Mouse (Mus musculus) hindbrain, embryonic 10.5 days (tissue): ENCODE data around the gene Catsperd. TPM values are rescaled to one million over a fixed set of nuclear protein-coding genes. Genes with fewer than 3 reads are reported as not detected.

Source experiments
- DNase-seq: peaks from one replicate; pipeline ENCODE4 v3.0.0-alpha.2; 2017; ENCODE audit warnings: low spot score
- H3K27ac ChIP-seq: fragments of 300-500 bp; sonication (generic); 2 replicates; pipeline ENCODE4 v1.5.1; 2016; ENCODE audit warnings: mild to moderate bottlenecking, moderate library complexity
- H3K27me3 ChIP-seq: fragments of 300-500 bp; sonication (generic); 2 replicates; pipeline ENCODE4 v1.6.1; 2016; ENCODE audit warnings: mild to moderate bottlenecking; ENCODE audit not compliant: poor library complexity, insufficient read depth, severe bottlenecking
- H3K36me3 ChIP-seq: fragments of 300-500 bp; sonication (generic); 2 replicates; pipeline ENCODE4 v1.6.1; 2016; ENCODE audit warnings: mild to moderate bottlenecking, moderate library complexity
- H3K4me1 ChIP-seq: fragments of 300-500 bp; sonication (generic); replicated peaks from 2 replicates; pipeline ENCODE4 v1.6.1; 2016; ENCODE audit warnings: mild to moderate bottlenecking
- H3K4me3 ChIP-seq: fragments of 300-500 bp; sonication (generic); 2 replicates; pipeline ENCODE4 v1.5.1; 2016; ENCODE audit warnings: mild to moderate bottlenecking, moderate library complexity
- H3K9me3 ChIP-seq: fragments of 300-500 bp; sonication (generic); 2 replicates; pipeline ENCODE4 v1.6.1; 2016; ENCODE audit warnings: mild to moderate bottlenecking, moderate library complexity
- WGBS: fragments of 180-500 bp; shearing (Covaris S2); methylation state at CpG from one replicate; pipeline ENCODE4 v1.1.7; 2016; 5-methylcytosine and 5-hydroxymethylcytosine counted together
- polyA plus RNA-seq: library from polyadenylated mRNA; unstranded; fragments of >200 nt; fragmentation: Nextera tagmentation; extraction: Ambion mirVana; gene quantifications from 2 replicates; pipeline ENCODE4 v1.2.1, GENCODE M21; 2016

Catsperd gene
- polyA plus RNA-seq, 1 experiment from 2014 or later: 0.95 TPM

DNA sequence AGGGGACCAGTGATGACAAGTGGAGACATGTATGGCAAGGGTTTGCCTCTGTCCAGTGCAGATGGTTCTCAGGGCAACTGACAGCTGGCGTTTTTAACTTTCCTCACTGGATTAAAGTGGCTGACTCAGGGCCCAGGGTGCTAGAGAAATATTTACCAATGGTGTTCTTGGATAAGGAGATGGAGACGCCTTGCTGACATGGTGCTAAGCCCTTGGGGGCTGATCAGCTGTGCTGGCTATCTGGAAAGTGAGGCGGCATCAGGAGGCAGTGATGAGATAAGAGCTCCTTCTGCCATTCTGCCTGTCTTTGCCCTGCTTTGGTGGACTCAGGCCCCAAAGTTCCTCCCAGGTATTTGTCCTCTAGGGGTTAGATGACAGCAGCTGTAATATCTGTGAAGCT, 54.9 kb downstream of the Catsperd start:
- Histone ChIP-seq H3K9me3 (no peaks in the 10 kb centered on the region), H3K36me3 (peaks cover 97% of the 10 kb centered on the region), H3K27me3 (no peaks in the 10 kb centered on the region), H3K4me3 (no peak overlapping the region), H3K4me1 (no peaks in the 10 kb centered on the region), H3K27ac (no peak overlapping the region)
- DNase-seq: no peak
- WGBS: 85% methylated on average over 3 of the region's 3 CpGs

DNA sequence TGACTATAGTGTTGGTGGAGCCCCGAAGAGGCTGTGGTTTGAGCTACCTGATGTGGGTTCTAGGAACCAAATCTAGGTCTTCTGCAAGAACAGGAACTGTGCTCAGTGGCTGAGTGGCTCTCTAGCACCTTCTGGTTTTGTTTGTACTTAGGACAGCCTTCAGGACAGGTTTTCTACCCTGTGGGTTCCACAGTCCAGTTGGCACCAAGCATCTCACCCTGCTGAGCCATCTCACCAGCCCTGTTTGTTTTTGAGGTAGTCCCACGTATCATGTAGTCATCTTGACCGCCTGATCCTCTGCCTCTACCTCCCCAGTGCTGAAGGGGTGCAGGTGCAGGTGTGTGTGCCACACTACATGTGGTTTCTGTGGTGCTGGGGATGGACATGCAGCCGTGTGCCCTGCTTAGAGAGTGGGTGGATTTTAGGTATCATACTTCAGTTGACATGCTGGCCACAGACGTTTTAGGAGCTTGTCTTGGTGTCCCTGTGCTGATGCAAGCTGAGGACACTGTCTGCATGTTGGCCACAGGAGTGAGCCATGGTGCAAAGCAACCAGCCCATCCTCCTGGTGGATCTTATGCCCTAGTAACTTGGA, 55.7 kb downstream of the Catsperd start:
- H3K27me3 ChIP-seq: no peaks in the 10 kb centered on the region
- 86% methylated on average over 5 of the region's 5 CpGs for WGBS
- H3K4me3 ChIP-seq: no peak overlapping the region
- no peak overlapping the region for H3K27ac ChIP-seq
- DNase-seq: no peak
- H3K4me1 ChIP-seq: no peaks in the 10 kb centered on the region
- peaks cover 100% of the 10 kb centered on the region for H3K36me3 ChIP-seq
- no peaks in the 10 kb centered on the region for H3K9me3 ChIP-seq

DNA sequence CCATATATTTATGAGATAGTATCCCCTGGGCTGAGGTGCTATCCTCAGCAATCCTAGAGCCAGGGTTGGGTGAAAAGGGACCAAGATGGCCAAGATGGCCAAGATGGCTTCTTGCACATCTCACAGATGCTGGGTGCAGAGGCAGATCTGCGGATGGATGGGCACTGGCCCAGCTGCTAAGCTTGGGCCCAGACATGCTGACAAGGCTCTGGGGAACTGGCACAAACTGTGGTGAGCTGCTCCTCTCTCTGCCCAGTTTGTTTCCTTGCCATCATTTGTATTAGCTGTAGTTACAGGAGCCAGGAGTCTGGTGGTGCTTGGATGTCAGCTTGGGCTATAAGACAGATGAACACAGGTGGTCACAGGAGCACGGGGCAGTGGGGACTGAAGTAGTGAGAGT, 56.7 kb downstream of the Catsperd start:
- no peaks in the 10 kb centered on the region for H3K9me3 ChIP-seq
- no peak overlapping the region for H3K27ac ChIP-seq
- WGBS: 89% methylated on average over 2 of the region's 2 CpGs
- H3K4me3 ChIP-seq: no peak overlapping the region
- H3K4me1 ChIP-seq: no peaks in the 10 kb centered on the region
- DNase-seq: no peak
- peaks cover 100% of the 10 kb centered on the region for H3K36me3 ChIP-seq
- no peaks in the 10 kb centered on the region for H3K27me3 ChIP-seq

DNA sequence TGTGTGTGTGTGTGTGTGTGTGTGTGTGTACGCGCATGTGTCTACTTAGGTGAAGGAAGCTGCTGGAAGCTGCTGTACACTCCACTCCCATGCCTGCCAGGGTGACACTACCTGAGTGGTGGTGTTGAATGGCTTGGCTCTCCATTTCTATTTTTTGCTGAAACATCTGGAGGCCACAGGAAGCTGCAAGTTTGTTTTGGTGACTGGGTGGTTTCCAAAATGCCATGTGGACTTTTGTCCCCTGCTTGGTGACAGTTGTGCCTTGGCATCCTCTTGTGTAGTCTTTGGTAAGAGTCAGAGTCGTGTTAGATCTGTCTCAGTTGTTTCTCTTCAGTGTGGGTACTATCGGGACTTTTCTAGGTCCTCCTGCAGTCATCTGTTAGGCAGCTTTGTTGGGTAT, 58.9 kb downstream of the Catsperd start:
- no peak for DNase-seq
- no peak overlapping the region for H3K4me3 ChIP-seq
- no peaks in the 10 kb centered on the region for H3K27me3 ChIP-seq
- WGBS: 92% methylated on average over 4 of the region's 4 CpGs
- H3K36me3 ChIP-seq: peaks cover 100% of the 10 kb centered on the region
- H3K27ac ChIP-seq: no peak overlapping the region
- 0 out of 2 replicates have a peak, but pooled peaks cover 6% of the 10 kb centered on the region for H3K4me1 ChIP-seq
- no peaks in the 10 kb centered on the region for H3K9me3 ChIP-seq

DNA sequence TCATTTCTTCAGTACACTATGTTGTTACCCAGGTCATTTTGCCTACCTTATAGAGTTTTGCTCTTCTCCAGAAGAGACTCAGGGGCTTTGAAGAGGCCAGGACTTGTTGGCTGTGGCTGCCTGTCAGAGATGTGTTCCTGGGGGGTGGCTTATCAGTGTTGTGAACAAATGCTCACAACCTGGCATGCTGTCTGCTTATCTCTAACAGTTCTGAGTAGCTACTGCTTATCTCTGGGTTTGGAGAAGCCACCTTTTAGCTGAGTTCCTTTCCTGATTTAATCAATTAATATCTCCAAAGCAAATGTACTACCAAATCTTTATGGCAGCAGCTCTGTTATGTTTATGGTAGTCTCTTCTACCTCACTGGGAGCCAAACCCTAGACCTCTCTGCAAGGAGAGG, 60.1 kb downstream of the Catsperd start:
- Histone ChIP-seq H3K4me1 (0 out of 2 replicates have a peak, but pooled peaks cover 6% of the 10 kb centered on the region), H3K27me3 (no peaks in the 10 kb centered on the region), H3K4me3 (no peak overlapping the region), H3K27ac (no peak overlapping the region), H3K36me3 (peaks cover 100% of the 10 kb centered on the region), H3K9me3 (no peaks in the 10 kb centered on the region)
- no peak for DNase-seq

DNA sequence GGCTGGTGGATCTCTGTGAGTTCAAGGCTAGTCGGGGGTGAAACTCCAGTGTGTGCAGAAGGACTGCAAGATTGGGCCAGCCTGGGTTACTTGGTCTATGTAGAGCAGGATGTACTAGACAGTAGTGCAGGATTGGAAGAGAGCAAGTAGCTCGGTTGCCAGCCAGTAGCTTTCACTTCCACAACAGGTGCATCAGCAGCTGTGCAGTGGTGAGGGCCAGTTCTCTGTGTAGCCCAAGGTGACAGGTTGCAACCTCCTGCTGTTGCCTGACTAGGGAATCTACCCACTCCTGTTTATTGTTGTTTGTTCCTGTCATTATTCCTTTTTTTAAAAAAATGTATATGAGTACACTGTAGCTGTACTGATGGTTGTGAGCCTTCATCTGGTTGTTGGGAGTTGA, 60.7 kb downstream of the Catsperd start:
- WGBS: 98% methylated on average over 2 of the region's 2 CpGs
- H3K36me3 ChIP-seq: peaks cover 100% of the 10 kb centered on the region
- H3K27ac ChIP-seq: no peak overlapping the region
- no peaks in the 10 kb centered on the region for H3K27me3 ChIP-seq
- no peak for DNase-seq
- no peaks in the 10 kb centered on the region for H3K9me3 ChIP-seq
- H3K4me1 ChIP-seq: 0 out of 2 replicates have a peak, but pooled peaks cover 6% of the 10 kb centered on the region
- H3K4me3 ChIP-seq: no peak overlapping the region

DNA sequence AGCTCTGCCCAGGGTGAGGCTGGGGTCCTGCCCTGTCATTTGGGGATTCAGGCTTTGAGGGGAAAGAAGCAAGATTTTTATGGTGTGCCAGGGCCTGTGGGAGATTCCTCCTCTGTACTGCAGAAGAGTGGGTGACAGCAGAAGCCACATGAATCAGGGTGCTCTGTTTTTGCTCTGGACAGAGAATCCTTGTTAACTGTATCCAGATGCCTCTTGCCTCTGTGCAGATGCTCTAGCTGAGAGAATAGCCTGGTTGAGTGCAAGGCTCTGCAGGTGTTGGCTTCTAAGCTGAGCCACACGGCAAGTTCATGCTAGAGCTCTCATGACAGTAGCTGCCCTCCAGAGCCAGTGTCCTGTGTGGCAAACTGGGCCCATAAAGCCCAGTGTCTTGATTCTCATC, 65.5 kb downstream of the Catsperd start:
- DNase-seq: no peak
- Histone ChIP-seq H3K27ac (no peak overlapping the region), H3K4me3 (no peak overlapping the region), H3K27me3 (no peaks in the 10 kb centered on the region), H3K36me3 (peaks cover 100% of the 10 kb centered on the region), H3K4me1 (0 out of 2 replicates have a peak, but pooled peaks cover 6% of the 10 kb centered on the region), H3K9me3 (no peaks in the 10 kb centered on the region)
- WGBS: 70% methylated on average over 1 of the region's 1 CpGs

DNA sequence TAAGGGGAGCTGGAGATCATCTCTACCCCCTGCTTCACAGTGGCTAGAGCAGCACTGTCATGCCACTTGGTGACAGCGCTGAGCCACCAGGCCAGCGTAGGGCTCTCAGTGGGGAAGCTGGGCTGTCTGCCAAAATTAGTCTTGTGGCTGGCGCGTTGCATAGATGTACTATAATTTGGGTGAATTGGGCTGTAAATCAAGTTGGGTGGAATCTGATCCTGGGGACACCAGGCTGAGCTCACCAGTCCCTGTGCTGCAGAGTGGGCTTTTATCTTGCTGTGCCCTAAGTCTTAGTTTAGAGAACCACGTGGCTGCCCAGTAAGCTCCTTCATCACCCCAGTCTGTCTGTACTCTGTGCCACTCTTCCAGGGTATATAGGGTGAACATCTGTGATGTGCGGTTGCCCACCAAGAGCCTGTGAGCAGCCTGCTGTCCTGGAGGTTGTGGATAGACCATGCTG, 65.9 kb downstream of the Catsperd start:
- Histone ChIP-seq H3K27ac (no peak overlapping the region), H3K4me3 (no peak overlapping the region), H3K27me3 (no peaks in the 10 kb centered on the region), H3K36me3 (peaks cover 100% of the 10 kb centered on the region), H3K4me1 (0 out of 2 replicates have a peak, but pooled peaks cover 6% of the 10 kb centered on the region), H3K9me3 (no peaks in the 10 kb centered on the region)
- WGBS: 94% methylated on average over 6 of the region's 6 CpGs
- DNase-seq: no peak

DNA sequence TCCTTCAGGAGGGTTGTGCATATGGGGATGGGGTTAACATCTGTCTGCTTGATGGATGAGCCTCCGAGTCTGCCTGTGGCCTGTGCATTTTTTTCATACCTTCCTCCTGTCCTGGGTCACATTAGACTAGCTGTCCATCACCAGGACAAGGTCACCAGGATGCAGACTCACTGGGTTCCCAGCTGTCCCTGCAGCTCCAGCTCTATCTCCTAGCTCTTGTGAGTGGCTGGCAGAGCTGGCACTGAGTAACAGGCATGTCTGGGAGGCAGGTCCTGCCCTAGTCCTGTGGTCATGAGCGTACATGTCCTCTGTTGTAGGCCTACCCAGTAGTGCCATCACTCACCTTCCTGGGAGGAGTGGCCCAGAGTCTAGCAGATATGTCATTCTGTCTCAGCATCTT, 72.5 kb downstream of the Catsperd start:
- Histone ChIP-seq H3K4me1 (no peaks in the 10 kb centered on the region), H3K27me3 (no peaks in the 10 kb centered on the region), H3K4me3 (no peak overlapping the region), H3K36me3 (peaks cover 100% of the 10 kb centered on the region), H3K27ac (no peak overlapping the region), H3K9me3 (no peaks in the 10 kb centered on the region)
- no peak for DNase-seq
- WGBS: 91% methylated on average over 2 of the region's 2 CpGs

DNA sequence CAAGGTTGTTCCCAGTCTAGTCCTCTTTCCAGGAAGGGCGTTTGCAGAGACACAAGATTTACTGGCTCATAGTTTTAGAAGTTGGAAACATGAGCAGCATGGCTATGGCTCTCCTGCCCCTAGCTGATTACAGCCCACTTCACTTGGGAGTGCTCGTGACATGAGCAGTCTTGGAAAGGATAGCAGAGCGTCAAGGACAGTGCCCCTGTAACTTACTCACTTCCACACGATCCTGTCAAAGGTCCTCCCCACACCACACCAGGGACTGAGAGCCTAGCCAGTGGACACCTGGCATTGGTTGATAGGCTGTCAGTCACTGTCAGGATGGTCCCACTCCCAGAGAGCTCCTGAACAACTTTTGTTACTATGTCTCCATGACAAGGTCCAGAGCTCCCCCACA, 75.1 kb downstream of the Catsperd start:
- Histone ChIP-seq H3K27me3 (no peaks in the 10 kb centered on the region), H3K4me3 (no peak overlapping the region), H3K27ac (no peak overlapping the region), H3K4me1 (no peaks in the 10 kb centered on the region), H3K9me3 (no peaks in the 10 kb centered on the region), H3K36me3 (peaks cover 100% of the 10 kb centered on the region)
- DNase-seq: no peak
- 93% methylated on average over 4 of the region's 4 CpGs for WGBS

DNA sequence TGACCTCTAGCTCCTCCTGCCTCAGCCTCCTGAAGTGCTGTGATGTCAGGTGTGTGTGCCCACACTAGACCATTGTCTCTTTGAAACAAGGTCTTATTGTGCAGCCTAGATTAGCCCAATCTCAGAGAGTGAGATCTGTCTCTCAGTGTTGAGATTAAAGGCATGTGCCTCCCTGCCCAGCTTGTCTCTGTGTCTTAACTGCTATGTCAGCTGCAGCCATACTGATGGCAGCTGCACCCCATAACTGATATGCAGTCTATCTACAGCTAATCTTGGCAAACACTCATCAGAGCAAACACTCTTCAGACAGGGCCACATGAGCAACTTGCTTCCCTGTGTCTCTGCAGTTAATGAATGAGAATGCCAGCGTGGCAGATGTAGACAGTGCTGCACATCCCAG, 78.6 kb downstream of the Catsperd start:
- 98% methylated on average over 1 of the region's 1 CpGs for WGBS
- no peak for DNase-seq
- Histone ChIP-seq H3K27me3 (no peaks in the 10 kb centered on the region), H3K4me1 (no peaks in the 10 kb centered on the region), H3K36me3 (peaks cover 100% of the 10 kb centered on the region), H3K27ac (no peak overlapping the region), H3K9me3 (no peaks in the 10 kb centered on the region), H3K4me3 (no peak overlapping the region)

DNA sequence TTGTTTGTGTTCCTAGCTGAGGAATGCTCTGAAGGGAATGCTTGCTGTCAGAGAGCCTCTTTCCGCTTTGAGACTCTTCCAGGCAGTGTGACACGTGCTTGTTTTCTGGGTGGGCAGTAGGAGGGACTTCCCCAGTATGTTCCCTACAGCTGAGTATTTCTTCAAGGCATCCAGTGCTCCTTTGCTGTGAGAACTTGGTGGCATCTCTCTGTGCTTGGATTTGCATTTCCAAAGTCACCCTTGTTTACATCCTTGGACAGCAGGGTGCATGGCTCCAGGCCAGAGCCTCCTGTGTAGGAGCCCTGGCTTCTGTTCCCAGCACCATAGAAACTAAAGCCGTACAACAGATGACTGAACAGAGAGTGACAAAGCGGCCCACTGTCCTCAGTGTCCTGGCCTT, 80.7 kb downstream of the Catsperd start:
- Histone ChIP-seq H3K27me3 (no peaks in the 10 kb centered on the region), H3K4me1 (no peaks in the 10 kb centered on the region), H3K27ac (no peak overlapping the region), H3K36me3 (peaks cover 93% of the 10 kb centered on the region), H3K4me3 (no peak overlapping the region), H3K9me3 (no peaks in the 10 kb centered on the region)
- no peak for DNase-seq
- WGBS: 82% methylated on average over 4 of the region's 4 CpGs

DNA sequence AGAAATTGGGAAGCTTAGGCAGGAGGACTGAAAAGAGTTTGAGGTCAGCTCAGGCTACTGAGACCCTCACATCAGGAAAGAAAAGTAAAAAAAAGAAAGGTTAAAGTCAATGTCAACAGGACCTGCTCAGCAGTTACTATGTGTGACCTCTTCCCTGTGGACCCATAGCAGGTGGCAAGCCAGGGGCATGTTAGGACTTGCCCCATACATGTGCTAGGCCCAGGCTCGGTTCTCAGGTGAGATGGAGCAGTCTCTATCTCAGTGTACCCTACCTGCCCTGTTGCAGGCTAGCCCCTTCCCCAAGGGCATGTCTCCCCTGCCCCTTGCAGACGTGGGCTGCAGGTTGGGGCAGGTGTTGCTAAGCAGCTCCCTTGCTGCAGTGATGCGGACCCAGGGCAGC, 81.8 kb downstream of the Catsperd start:
- Histone ChIP-seq H3K4me1 (no peaks in the 10 kb centered on the region), H3K27me3 (no peaks in the 10 kb centered on the region), H3K4me3 (no peak overlapping the region), H3K27ac (no peak overlapping the region), H3K9me3 (no peaks in the 10 kb centered on the region), H3K36me3 (peaks cover 83% of the 10 kb centered on the region)
- DNase-seq: no peak
- WGBS: 94% methylated on average over 3 of the region's 3 CpGs
